Comparison of ENCODE assay signal across 10 mouse cellular contexts in genomic region chr2:129696059-129696458, GRCm38 (mm10). TPM values are rescaled to one million over a fixed set of nuclear protein-coding genes. Genes with fewer than 3 reads are reported as not detected.
DNase-seq lines count a peak whose midpoint lies in the region; ATAC-seq lines count a peak whose summit lies in the region.
"Had no signal": no experiment of that assay in that cellular context is flagged by ENCODE, and none has a peak within 500 bp of the region (broad histone marks: within the 10 kb centered on the region; RNA-seq: fewer than 3 reads in every experiment).

No protein-coding gene starts in this region.

- no peaks in the 10 kb centered on the region for H3K36me3 ChIP-seq in heart, embryonic 12.5 days
- H3K36me3 ChIP-seq: embryonic facial prominence, embryonic 15.5 days had no signal

- H3K27ac ChIP-seq in heart, embryonic 12.5 days (ENCODE audit: poor library complexity, severe bottlenecking): no peak overlapping the region
- H3K27ac ChIP-seq: embryonic facial prominence, embryonic 15.5 days had no signal

- no peak overlapping the region for H3K4me2 ChIP-seq in heart, embryonic 12.5 days
- H3K4me2 ChIP-seq: embryonic facial prominence, embryonic 15.5 days had no signal

- no peak overlapping the region for H3K9ac ChIP-seq in heart, embryonic 12.5 days
- H3K9ac ChIP-seq: embryonic facial prominence, embryonic 15.5 days had no signal

- intact Hi-C loops in heart, postnatal 36 days (cut with DNase I): no loop called here

- WGBS in heart, embryonic 12.5 days: 10% methylated on average over 4 of the region's 4 CpGs

- H3K4me1 ChIP-seq in heart, embryonic 12.5 days (replicated peaks): peaks cover 13% of the 10 kb centered on the region
- H3K4me1 ChIP-seq: embryonic facial prominence, embryonic 15.5 days had no signal

- H3K27me3 ChIP-seq in heart, embryonic 12.5 days (replicated peaks): peaks cover 59% of the 10 kb centered on the region

- ATAC-seq in heart, embryonic 12.5 days (ENCODE audit: insufficient number of reproducible peaks, low FRiP score): no peak

- peak; percentile 22 to 24 for DNase-seq in heart, postnatal 36 days
- peak; percentile 6 to 10 for DNase-seq in urinary bladder, postnatal 36 days (ENCODE audit: low spot score in 2 of 2)
- DNase-seq in urinary bladder, postnatal 10 days (ENCODE audit: low spot score): no peak
- peak; percentile 43 for DNase-seq in cerebellum, adult 9-11 months
- peak; percentile 35 to 51 for DNase-seq in frontal cortex, postnatal 36 days (ENCODE audit: low spot score in 2 of 2)
- peak; percentile 34 to 53 for DNase-seq in lung, postnatal 4 days
- DNase-seq in thymus, postnatal 0 days (ENCODE audit: low spot score): peak; percentile 63

- no peaks in the 10 kb centered on the region for H3K9me3 ChIP-seq in heart, embryonic 12.5 days (replicated peaks)
- H3K9me3 ChIP-seq: embryonic facial prominence, embryonic 15.5 days had no signal

- no peak overlapping the region for H3K4me3 ChIP-seq in heart, embryonic 12.5 days
- H3K4me3 ChIP-seq: embryonic facial prominence, embryonic 15.5 days had no signal

RNA-seq across cellular contexts. Expression of gene Pdyn, which starts 3.6 kb away (rescaled TPM):
- not detected for total RNA-seq in heart, postnatal 36 days (2021)
- 0.18 and 0.83 TPM in 2 replicates for polyA plus RNA-seq in heart, embryonic 12.5 days (2016; fragmentation: Nextera tagmentation; extraction: Ambion mirVana)
- 0.67 and 0.98 TPM in 2 replicates for polyA plus RNA-seq in thymus, postnatal 0 days (2015; fragmentation: Nextera tagmentation; extraction: Ambion mirVana)
- polyA plus RNA-seq: embryonic facial prominence, embryonic 15.5 days; liver, embryonic 16.5 days had no signal
